Mouse (Mus musculus): ENCODE measurements around the gene Ipcef1.

DNA sequence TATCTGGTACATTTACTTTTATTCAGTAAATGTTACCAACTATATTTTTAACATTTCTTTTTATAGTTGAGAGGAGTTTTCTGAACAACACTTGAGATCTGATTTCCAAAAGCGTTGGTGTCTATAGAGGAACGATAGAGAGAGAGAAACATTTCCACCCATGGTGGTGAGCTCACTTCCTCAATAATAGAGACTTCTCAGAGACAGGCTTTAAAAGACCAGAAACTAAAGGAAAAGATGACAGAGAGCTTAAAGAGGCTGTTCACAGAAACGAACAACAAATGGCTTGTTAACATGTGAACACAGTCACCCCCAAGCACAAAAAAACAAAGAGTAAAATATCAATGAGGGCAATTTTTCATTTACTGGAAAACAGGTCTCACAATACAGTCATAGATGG, 2.4 kb downstream of the Ipcef1 start:
- TF ChIP-seq CTCF (conservative IDR thresholded peaks at IDR 0.05; ENCODE audit: low read length) (no peak), NANOG (IDR thresholded peaks at IDR 0.05; ENCODE audit: borderline replicate concordance, low read length) (no peak), POU5F1 (IDR thresholded peaks at IDR 0.05; ENCODE audit: borderline replicate concordance, low read length) (no peak)

All from E14TG2a.4 (cell line).